Mouse (Mus musculus): Measurements from ENCODE around the gene Arhgap6.
A peak's percentile ranks its signal among the peaks of the same experiment; 100 is the strongest.

GRCm38 (mm10) chrX:169065922-169066321, 271.0 kb downstream of the Arhgap6 start:
- TF ChIP-seq FLI1 (IDR thresholded peaks at IDR 0.05; ENCODE audit: low read length) (no peak), GATA1 (IDR thresholded peaks at IDR 0.05; ENCODE audit: borderline replicate concordance, low read length) (peak; percentile 32; the same call in 1 of the 3 replicates)
